Mouse (Mus musculus): ENCODE measurements around the gene Arpc5l. TPM values are rescaled to one million over a fixed set of nuclear protein-coding genes. Genes with fewer than 3 reads are reported as not detected.
"Not testable (repeated sequence)": the region's sequence is repeated elsewhere in the genome, so short reads cannot be mapped to it uniquely, and the experiment has no call there.

The Arpc5l gene
- polyA plus RNA-seq, 1 experiment = 64.3 TPM

DNA sequence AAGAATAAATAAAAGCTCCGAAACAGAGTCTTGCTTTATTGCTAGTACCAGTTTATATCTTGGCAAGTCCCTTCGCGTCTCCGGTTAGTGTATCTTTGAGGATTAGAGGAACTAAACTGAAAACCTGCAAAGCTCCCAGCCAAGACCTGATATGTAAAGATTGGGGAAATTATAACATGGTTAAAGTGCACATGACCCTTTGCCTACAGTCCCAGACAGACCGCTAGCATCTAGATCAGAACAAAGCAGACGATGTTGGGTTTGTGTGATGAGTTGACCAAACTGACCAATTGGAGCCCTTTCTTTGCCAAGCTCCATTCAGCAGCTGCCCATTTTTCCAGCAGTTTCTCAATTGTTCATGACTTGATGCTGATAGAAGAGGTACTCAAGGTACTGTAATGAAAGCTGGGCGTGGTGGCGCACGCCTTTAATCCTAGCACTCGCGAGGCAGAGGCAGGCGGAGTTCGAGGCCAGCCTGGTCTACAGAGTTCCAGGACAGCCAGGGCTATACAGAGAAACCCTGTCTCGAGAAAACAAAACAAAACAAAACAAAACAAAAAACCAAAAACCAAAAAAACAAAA lies 1.1 kb downstream of the Arpc5l start:
- Histone ChIP-seq H3K4me1 (ENCODE audit: control insufficient read depth, insufficient read depth, low read length) (peaks cover 16% of the 10 kb centered on the region), H3K27ac (ENCODE audit: insufficient read depth, low read length) (no peak overlapping the region), H3K4me3 (ENCODE audit: insufficient read depth, low read length) (peak overlapping the region; percentile 99)
- TF ChIP-seq POLR2A (IDR thresholded peaks at IDR 0.05; ENCODE audit: low read depth, low read length) (no peak), CTCF (IDR thresholded peaks at IDR 0.05; ENCODE audit: borderline replicate concordance, insufficient read depth, low read length) (no peak)

DNA sequence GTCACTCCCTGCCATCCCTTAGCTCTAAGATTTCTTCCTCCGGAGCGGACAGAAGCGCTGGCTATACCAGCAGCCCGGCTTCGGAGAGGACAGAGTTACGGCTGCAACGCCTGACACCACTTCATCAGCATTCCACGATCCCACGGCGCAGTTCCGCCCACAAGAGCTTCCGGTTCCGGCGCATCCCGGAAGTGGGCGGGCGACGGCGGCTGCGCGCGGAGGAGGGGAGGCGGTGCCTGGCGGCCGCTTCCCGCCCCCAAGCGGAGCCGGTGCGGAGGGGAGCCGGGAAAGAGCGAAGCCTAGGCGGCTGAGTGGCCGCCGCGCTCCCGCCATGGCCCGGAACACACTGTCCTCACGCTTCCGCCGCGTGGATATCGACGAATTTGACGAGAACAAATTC lies 2.7 kb downstream of the Arpc5l start:
- H3K4me1 ChIP-seq (ENCODE audit: control insufficient read depth, insufficient read depth, low read length) = peaks cover 17% of the 10 kb centered on the region
- TF ChIP-seq POLR2A (IDR thresholded peaks at IDR 0.05; ENCODE audit: low read depth, low read length) = peak; percentile 94
- no peak for TF ChIP-seq CTCF (IDR thresholded peaks at IDR 0.05; ENCODE audit: borderline replicate concordance, insufficient read depth, low read length)
- H3K27ac ChIP-seq (ENCODE audit: insufficient read depth, low read length) = peak overlapping the region; percentile 99
- peak overlapping the region; percentile 99 for H3K4me3 ChIP-seq (ENCODE audit: insufficient read depth, low read length)

DNA sequence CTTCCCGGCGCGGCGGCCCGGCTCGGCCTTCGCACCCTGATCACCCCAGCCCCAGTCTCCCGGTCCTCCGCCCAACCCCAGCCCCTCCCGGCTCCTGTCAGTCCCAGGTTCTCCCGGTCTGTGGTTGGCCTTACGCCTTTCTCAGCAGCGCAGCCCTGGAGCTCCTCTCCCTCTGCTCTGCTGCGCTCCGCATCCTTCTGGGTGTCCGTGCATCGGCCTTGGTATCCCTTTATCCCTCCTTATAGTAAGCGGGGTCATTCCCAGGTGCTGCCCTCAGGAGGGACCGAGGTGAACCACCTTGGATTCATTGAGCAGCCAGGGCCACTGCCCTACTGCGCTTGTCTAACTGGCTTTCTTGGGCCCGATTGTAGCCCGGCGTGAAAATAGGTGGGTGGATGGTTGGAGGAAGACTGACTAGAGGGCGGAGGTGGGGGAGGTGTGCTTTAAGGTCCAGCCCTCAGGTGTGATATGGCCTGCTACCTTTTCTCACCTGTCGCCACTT lies 3.3 kb downstream of the Arpc5l start:
- Histone ChIP-seq H3K4me1 (ENCODE audit: control insufficient read depth, insufficient read depth, low read length) (peaks cover 16% of the 10 kb centered on the region), H3K27ac (ENCODE audit: insufficient read depth, low read length) (peak overlapping the region; percentile 75), H3K4me3 (ENCODE audit: insufficient read depth, low read length) (peak overlapping the region; percentile 83)
- TF ChIP-seq CTCF (IDR thresholded peaks at IDR 0.05; ENCODE audit: borderline replicate concordance, insufficient read depth, low read length) (no peak), POLR2A (IDR thresholded peaks at IDR 0.05; ENCODE audit: low read depth, low read length) (no peak)

DNA sequence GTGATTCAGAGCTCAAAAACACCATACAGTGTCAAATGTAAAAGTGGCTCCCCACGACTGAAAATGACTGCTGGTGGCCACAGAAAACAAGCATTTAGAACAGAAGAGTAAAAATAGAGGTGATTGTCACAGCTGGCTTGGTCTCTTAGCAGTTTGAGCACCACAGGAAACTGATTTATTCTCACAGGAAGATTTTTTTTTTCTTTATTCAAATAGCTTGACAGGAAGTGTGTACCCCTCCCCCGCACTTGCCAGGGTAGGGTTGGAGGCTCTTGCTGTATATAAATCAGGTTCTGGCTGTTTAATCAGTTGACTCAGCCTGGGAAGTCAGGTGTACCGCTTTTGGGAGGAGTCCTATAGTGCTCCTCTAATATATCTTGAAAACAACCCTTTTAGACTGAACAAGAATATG lies 3.8 kb downstream of the Arpc5l start:
- H3K4me1 ChIP-seq (ENCODE audit: control insufficient read depth, insufficient read depth, low read length) = peaks cover 16% of the 10 kb centered on the region
- peak overlapping the region; percentile 83 for H3K4me3 ChIP-seq (ENCODE audit: insufficient read depth, low read length)
- H3K27ac ChIP-seq (ENCODE audit: insufficient read depth, low read length) = peak overlapping the region; percentile 49
- TF ChIP-seq POLR2A (IDR thresholded peaks at IDR 0.05; ENCODE audit: low read depth, low read length) (peak; percentile 1; the same call in 1 of the 2 replicates), CTCF (IDR thresholded peaks at IDR 0.05; ENCODE audit: borderline replicate concordance, insufficient read depth, low read length) (no peak)

DNA sequence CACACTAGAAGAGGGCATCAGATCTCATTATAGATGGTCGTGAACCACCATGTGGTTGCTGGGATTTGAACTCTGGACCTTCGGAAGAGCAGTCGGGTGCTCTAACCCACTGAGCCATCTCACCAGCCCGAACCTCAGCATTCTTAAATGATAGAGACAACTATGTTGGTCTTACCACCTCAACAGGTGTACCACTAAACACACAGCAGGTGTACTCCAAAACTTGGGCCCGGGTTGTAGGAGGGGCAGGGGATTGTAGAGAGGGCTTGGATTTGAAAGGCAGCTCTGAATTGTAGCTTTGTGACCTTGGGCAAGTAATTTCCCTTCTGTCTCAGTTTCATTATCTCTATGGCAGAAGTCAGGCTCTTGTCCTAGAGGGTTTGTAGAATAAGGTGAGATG lies 5.0 kb downstream of the Arpc5l start:
- not testable (repeated sequence) for H3K27ac ChIP-seq (ENCODE audit: insufficient read depth, low read length); H3K4me3 ChIP-seq (ENCODE audit: insufficient read depth, low read length)
- H3K4me1 ChIP-seq (ENCODE audit: control insufficient read depth, insufficient read depth, low read length) = peaks cover 16% of the 10 kb centered on the region

DNA sequence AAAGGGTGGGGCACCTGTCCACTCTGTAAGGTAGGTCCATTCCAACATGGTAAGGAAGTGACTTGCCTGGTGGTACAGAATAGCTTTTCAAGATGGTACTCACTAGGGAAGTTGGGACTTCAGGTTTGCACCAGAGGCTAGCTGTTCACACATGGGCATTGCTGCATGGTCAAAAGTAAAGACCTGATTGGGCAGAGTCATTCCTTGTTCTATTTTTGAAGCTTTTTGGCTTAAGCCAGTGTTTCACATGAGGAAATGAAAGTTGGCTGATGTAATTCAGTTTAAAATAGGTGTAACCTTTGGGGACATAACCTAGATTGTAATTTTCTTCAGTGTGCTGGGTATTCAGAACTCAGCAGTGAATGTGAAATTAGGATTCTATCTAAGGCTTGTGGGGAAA lies 6.1 kb downstream of the Arpc5l start:
- no peak for TF ChIP-seq CTCF (IDR thresholded peaks at IDR 0.05; ENCODE audit: borderline replicate concordance, insufficient read depth, low read length)
- TF ChIP-seq POLR2A (IDR thresholded peaks at IDR 0.05; ENCODE audit: low read depth, low read length) = peak; percentile 10; the same call in 1 of the 2 replicates
- Histone ChIP-seq H3K27ac (ENCODE audit: insufficient read depth, low read length) (peak overlapping the region; percentile 79), H3K4me1 (ENCODE audit: control insufficient read depth, insufficient read depth, low read length) (peaks cover 13% of the 10 kb centered on the region), H3K4me3 (ENCODE audit: insufficient read depth, low read length) (no peak overlapping the region)

DNA sequence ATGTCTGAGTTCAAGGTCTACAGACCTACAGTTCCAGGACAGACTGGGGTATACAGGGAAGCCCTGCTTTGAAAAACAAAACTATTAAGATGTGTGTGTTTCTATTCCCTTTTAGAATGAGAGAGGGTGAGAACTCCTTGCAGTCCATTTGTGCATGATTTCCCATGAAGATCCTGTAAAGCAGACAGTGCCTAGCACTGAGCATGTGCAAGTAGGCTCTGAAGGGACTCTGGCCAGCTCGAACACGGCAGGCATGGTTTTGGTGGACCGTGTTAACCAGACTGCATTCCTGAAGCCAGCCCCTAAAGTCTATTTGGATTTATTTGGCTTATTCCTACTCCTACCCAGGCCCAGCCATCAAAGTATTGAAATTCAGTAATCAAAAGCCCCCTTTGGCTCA lies 6.8 kb downstream of the Arpc5l start:
- Histone ChIP-seq H3K4me1 (ENCODE audit: control insufficient read depth, insufficient read depth, low read length) (peaks cover 13% of the 10 kb centered on the region), H3K4me3 (ENCODE audit: insufficient read depth, low read length) (no peak overlapping the region), H3K27ac (ENCODE audit: insufficient read depth, low read length) (peak overlapping the region; percentile 79)
- TF ChIP-seq POLR2A (IDR thresholded peaks at IDR 0.05; ENCODE audit: low read depth, low read length) (no peak), CTCF (IDR thresholded peaks at IDR 0.05; ENCODE audit: borderline replicate concordance, insufficient read depth, low read length) (no peak)

DNA sequence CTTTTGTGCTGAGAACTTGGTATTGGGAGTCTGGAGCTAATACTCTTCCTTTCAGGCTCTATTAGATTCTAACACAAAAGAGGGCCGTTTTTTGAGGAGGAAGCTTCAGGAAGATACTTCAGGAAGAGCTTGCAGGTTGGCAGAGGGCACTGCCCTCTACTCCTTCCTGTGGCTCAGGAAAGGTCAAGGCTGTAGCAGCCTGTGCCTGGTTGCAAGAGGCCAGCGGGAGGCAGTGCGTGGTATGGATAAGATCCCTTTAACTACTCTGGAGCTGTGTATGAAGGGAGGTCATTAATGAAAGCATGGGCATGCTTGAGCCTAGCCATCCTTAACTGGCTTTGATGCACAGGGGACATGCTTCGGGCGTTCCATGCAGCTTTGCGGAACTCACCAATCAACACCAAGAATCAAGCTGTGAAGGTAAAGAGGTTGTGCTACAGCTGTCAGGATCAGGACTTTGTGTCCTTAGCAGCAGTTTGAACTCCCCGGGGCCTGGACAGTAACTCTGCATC lies 7.7 kb downstream of the Arpc5l start:
- Histone ChIP-seq H3K4me1 (ENCODE audit: control insufficient read depth, insufficient read depth, low read length) (peaks cover 13% of the 10 kb centered on the region), H3K4me3 (ENCODE audit: insufficient read depth, low read length) (no peak overlapping the region), H3K27ac (ENCODE audit: insufficient read depth, low read length) (no peak overlapping the region)
- TF ChIP-seq CTCF (IDR thresholded peaks at IDR 0.05; ENCODE audit: borderline replicate concordance, insufficient read depth, low read length) = no peak
- no peak for TF ChIP-seq POLR2A (IDR thresholded peaks at IDR 0.05; ENCODE audit: low read depth, low read length)

DNA sequence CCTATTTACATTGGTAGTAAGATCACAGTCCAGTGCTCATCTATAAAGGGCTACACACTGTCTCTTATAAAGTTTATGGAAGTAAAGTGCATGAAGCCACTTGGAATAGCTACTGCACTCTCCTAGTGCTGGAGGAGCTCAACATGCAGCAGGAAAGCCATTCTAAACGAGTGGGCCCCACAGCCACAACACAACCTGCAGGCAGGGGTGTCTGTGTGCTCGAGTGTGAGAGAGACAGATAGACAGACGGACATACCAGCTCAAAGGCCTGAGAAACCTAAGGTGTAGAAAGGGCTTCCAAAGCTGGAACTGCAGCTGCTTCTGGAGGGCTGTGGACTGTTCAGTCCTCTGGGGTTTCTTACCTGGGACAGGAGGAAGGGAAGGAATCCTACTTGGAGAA lies 11.4 kb downstream of the Arpc5l start:
- peaks cover 3% of the 10 kb centered on the region; the same call in 1 of the 2 replicates for H3K4me1 ChIP-seq (ENCODE audit: control insufficient read depth, insufficient read depth, low read length)
- no peak overlapping the region for H3K27ac ChIP-seq (ENCODE audit: insufficient read depth, low read length)
- H3K4me3 ChIP-seq (ENCODE audit: insufficient read depth, low read length) = no peak overlapping the region
- no peak for TF ChIP-seq CTCF (IDR thresholded peaks at IDR 0.05; ENCODE audit: borderline replicate concordance, insufficient read depth, low read length)
- TF ChIP-seq POLR2A (IDR thresholded peaks at IDR 0.05; ENCODE audit: low read depth, low read length) = no peak

DNA sequence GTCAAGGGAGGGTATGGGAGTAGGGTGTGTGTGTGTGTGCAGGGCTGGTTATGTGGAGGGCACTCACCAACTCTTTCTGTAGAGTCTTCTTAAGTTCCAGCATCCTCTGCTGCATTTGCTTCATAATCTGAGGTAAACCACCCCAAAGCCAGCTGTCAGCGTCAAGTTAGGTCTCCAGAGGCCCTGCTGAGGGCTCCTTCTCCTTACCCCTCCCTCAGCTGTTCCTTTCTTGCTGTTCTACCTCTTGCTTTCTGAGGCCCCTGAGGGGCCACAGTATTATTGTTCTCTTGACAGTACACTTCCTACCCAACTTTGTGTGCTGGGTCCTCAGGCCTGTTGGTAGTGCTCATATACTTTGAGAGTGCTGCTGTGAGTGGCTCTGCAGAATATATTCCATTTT lies 14.9 kb downstream of the Arpc5l start:
- no peak overlapping the region for H3K27ac ChIP-seq (ENCODE audit: insufficient read depth, low read length)
- TF ChIP-seq CTCF (IDR thresholded peaks at IDR 0.05; ENCODE audit: borderline replicate concordance, insufficient read depth, low read length) (no peak), POLR2A (IDR thresholded peaks at IDR 0.05; ENCODE audit: low read depth, low read length) (no peak)
- no peak overlapping the region for H3K4me3 ChIP-seq (ENCODE audit: insufficient read depth, low read length)
- no peaks in the 10 kb centered on the region for H3K4me1 ChIP-seq (ENCODE audit: control insufficient read depth, insufficient read depth, low read length)
